Mouse (Mus musculus) hindbrain, embryonic 11.5 days (tissue): ENCODE measurements around the gene Radil. TPM values are rescaled to one million over a fixed set of nuclear protein-coding genes. Genes with fewer than 3 reads are reported as not detected.

Experiments used
- ATAC-seq: fragments of 200-750 bp; cut with Nextera tagmentation; 2 replicates; pipeline ENCODE4 v1.8.0; 2017; ENCODE audit warnings: mild to moderate bottlenecking, moderate TSS enrichment, moderate library complexity; ENCODE audit not compliant: low FRiP score
- DNase-seq: peaks from one replicate; pipeline ENCODE4 v3.0.0-alpha.2; 2015; ENCODE audit warnings: low spot score
- H3K27ac ChIP-seq: fragments of 300-500 bp; sonication (generic); 2 replicates; pipeline ENCODE4 v1.5.1; 2014; ENCODE audit warnings: mild to moderate bottlenecking, low read depth, low read length
- H3K27me3 ChIP-seq: fragments of 300-500 bp; sonication (generic); 2 replicates; pipeline ENCODE4 v1.6.1; 2014; ENCODE audit warnings: mild to moderate bottlenecking, low read length, moderate library complexity, mixed read lengths; ENCODE audit not compliant: control insufficient read depth, insufficient read depth
- H3K36me3 ChIP-seq: fragments of 300-500 bp; sonication (generic); 2 replicates; pipeline ENCODE4 v1.6.1; 2014; ENCODE audit warnings: mild to moderate bottlenecking, low read length, moderate library complexity, mixed read lengths; ENCODE audit not compliant: control insufficient read depth, insufficient read depth
- H3K4me1 ChIP-seq: fragments of 300-500 bp; sonication (generic); replicated peaks from 2 replicates; pipeline ENCODE4 v1.6.1; 2014; ENCODE audit warnings: low read length, mixed read lengths; ENCODE audit not compliant: control insufficient read depth, insufficient read depth
- H3K4me2 ChIP-seq: fragments of 300-500 bp; sonication (generic); replicated peaks from 2 replicates; pipeline ENCODE4 v1.6.1; 2014; ENCODE audit warnings: mild to moderate bottlenecking, low read depth, low read length
- H3K4me3 ChIP-seq: fragments of 300-500 bp; sonication (generic); 2 replicates; pipeline ENCODE4 v1.5.1; 2014; ENCODE audit warnings: low read depth, low read length
- H3K9ac ChIP-seq: fragments of 300-500 bp; sonication (generic); 2 replicates; pipeline ENCODE4 v1.6.1; 2014; ENCODE audit warnings: low read depth, low read length
- H3K9me3 ChIP-seq: fragments of 300-500 bp; sonication (generic); 2 replicates; pipeline ENCODE4 v1.6.1; 2016; ENCODE audit warnings: low read length; ENCODE audit not compliant: control insufficient read depth
- WGBS: fragments of 180-500 bp; shearing (Covaris S2); extraction: QIAGEN DNeasy Blood & Tissue Kit; methylation state at CpG from one replicate; pipeline ENCODE4 v1.1.7; 2014; 5-methylcytosine and 5-hydroxymethylcytosine counted together
- polyA plus RNA-seq: library from polyadenylated mRNA; unstranded; fragments of >200 nt; fragmentation: Nextera tagmentation; extraction: Ambion mirVana; gene quantifications from 2 replicates; pipeline ENCODE4 v1.2.1, GENCODE M21; 2014

Gene Radil
- 2.6 and 2.8 TPM in 2 replicates for polyA plus RNA-seq

- Histone ChIP-seq H3K4me1 (peaks cover 4% of the 10 kb centered on the region; the same call in 1 of the 2 replicates), H3K4me3 (peak within 1 kb of the TSS; percentile 62), H3K4me2 (peak within 1 kb of the TSS; percentile 91), H3K27me3 (no peaks in the 10 kb centered on the region), H3K9ac (peak within 1 kb of the TSS; percentile 52), H3K9me3 (no peaks in the 10 kb centered on the region), H3K36me3 (no peaks in the 10 kb centered on the region), H3K27ac (peak within 1 kb of the TSS; percentile 58)
- ATAC-seq (peak; percentile 91), DNase-seq (peak; percentile 98)
- WGBS, result 2% methylated on average over 75 of the region's 80 CpGs
These were observed at the start of gene Radil for GRCm38 (mm10) chr5:142550706-142551652. Gene Radil, minus strand, starts transcription at chr5:142551098.

- no peak overlapping the region for H3K4me2 ChIP-seq
- H3K9me3 ChIP-seq, result no peaks in the 10 kb centered on the region
- no peak overlapping the region for H3K4me3 ChIP-seq
- no peaks in the 10 kb centered on the region for H3K27me3 ChIP-seq
- H3K4me1 ChIP-seq, result no peaks in the 10 kb centered on the region
- H3K9ac ChIP-seq, result no peak overlapping the region
- H3K36me3 ChIP-seq, result no peaks in the 10 kb centered on the region
- H3K27ac ChIP-seq, result no peak overlapping the region
- DNase-seq, result no peak
- no peak for ATAC-seq
- WGBS, result 67% methylated on average over 6 of the region's 6 CpGs
These were observed 46.9 kb upstream of the Radil start for GRCm38 (mm10) chr5:142597648-142598390.

- Histone ChIP-seq H3K36me3 (no peaks in the 10 kb centered on the region), H3K9me3 (no peaks in the 10 kb centered on the region), H3K27ac (no peak overlapping the region), H3K4me2 (no peak overlapping the region), H3K9ac (no peak overlapping the region), H3K4me3 (no peak overlapping the region), H3K4me1 (no peaks in the 10 kb centered on the region), H3K27me3 (no peaks in the 10 kb centered on the region)
- DNase-seq, result no peak
- no peak for ATAC-seq
- WGBS, result 92% methylated on average over 6 of the region's 6 CpGs
These were observed 45.8 kb upstream of the Radil start for GRCm38 (mm10) chr5:142596723-142597122.

- H3K4me1 ChIP-seq, result no peaks in the 10 kb centered on the region
- no peaks in the 10 kb centered on the region for H3K27me3 ChIP-seq
- DNase-seq (no peak), ATAC-seq (no peak)
- no peak overlapping the region for H3K4me3 ChIP-seq
- H3K36me3 ChIP-seq, result no peaks in the 10 kb centered on the region
- H3K9me3 ChIP-seq, result no peaks in the 10 kb centered on the region
- H3K27ac ChIP-seq, result no peak overlapping the region
- 71% methylated on average over 3 of the region's 3 CpGs for WGBS
- H3K4me2 ChIP-seq, result no peak overlapping the region
- no peak overlapping the region for H3K9ac ChIP-seq
These were observed 44.8 kb upstream of the Radil start for GRCm38 (mm10) chr5:142595698-142596097.

DNA sequence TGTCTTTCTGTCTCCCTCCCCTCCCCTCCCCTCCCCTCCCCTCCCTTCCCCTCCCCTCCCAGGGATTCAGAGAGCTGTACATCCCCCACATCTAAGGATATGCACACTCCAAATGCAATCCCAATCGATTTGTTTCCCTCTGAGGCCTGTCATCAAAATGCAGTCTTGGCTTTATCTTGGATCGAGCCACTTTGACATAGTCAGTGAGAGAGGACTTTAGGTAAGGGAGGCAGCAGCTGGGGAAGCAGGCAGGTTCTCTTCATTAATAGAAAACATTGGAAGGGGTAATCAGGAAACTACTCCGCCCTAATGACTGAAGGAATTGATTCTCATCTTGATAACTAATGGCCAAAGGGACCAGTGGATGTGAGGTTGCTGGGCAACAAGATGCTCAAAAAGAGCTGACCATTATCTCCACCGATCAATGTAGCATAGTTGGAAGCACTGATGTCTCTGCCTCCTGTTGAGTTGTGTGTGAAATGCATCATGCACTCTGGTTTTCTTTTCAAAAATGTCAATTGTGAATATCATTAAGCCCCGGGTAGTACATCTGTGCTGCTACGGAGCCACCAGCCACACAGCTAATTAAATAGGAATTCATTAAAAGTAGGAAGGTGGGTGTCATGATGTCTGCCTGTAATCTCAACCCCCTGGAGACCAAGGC is 40.2 kb upstream of the Radil start:
- Histone ChIP-seq H3K27ac (peak overlapping the region; percentile 36; the same call in 1 of the 2 replicates), H3K4me3 (no peak overlapping the region), H3K27me3 (no peaks in the 10 kb centered on the region), H3K9me3 (no peaks in the 10 kb centered on the region), H3K4me1 (0 out of 2 replicates have a peak, but pooled peaks cover 2% of the 10 kb centered on the region), H3K36me3 (no peaks in the 10 kb centered on the region), H3K9ac (no peak overlapping the region), H3K4me2 (no peak overlapping the region)
- WGBS, result 68% methylated on average over 6 of the region's 6 CpGs
- peak; percentile 51 for ATAC-seq
- DNase-seq, result no peak

DNA sequence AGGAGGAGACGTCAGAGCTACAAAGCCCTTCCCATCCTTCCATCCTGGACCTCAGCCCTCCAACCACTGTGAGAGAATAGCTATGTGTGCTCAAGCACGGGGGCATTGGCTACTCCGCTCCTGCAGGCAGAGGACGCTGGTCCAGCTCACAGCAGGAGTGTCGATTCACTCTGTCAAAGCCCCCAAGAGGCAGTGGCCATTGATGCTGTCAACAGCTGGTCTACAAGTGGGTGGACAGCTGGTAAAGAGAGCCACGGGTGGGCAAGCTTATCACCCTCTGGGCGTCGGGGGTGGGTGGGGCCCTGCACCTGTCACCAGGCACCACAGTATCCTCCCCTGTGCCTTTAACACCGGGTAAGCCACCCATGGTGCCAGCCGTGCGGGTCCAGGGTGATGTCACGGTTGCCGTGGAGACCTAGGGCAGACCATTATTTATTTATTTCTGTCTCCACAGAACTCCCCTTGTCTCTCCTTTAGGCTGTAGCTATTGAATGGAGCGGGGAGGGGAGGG is 32.8 kb upstream of the Radil start:
- Histone ChIP-seq H3K27ac (peak overlapping the region; percentile 47; the same call in 1 of the 2 replicates), H3K9me3 (no peaks in the 10 kb centered on the region), H3K4me1 (0 out of 2 replicates have a peak, but pooled peaks cover 2% of the 10 kb centered on the region), H3K36me3 (no peaks in the 10 kb centered on the region), H3K27me3 (0 out of 2 replicates have a peak, but pooled peaks cover 3% of the 10 kb centered on the region), H3K4me3 (no peak overlapping the region), H3K9ac (no peak overlapping the region), H3K4me2 (no peak overlapping the region)
- 39% methylated on average over 14 of the region's 14 CpGs for WGBS
- ATAC-seq (peak; percentile 89), DNase-seq (peak; percentile 62)

- ATAC-seq, result peak; percentile 44
- no peak overlapping the region for H3K4me3 ChIP-seq
- peak; percentile 87 for DNase-seq
- 0 out of 2 replicates have a peak, but pooled peaks cover 2% of the 10 kb centered on the region for H3K4me1 ChIP-seq
- H3K4me2 ChIP-seq, result no peak overlapping the region
- H3K36me3 ChIP-seq, result no peaks in the 10 kb centered on the region
- H3K27me3 ChIP-seq, result 0 out of 2 replicates have a peak, but pooled peaks cover 3% of the 10 kb centered on the region
- WGBS, result 24% methylated on average over 5 of the region's 5 CpGs
- H3K27ac ChIP-seq, result no peak overlapping the region
- no peak overlapping the region for H3K9ac ChIP-seq
- H3K9me3 ChIP-seq, result no peaks in the 10 kb centered on the region
These were observed 30.6 kb upstream of the Radil start for GRCm38 (mm10) chr5:142581517-142581916.

DNA sequence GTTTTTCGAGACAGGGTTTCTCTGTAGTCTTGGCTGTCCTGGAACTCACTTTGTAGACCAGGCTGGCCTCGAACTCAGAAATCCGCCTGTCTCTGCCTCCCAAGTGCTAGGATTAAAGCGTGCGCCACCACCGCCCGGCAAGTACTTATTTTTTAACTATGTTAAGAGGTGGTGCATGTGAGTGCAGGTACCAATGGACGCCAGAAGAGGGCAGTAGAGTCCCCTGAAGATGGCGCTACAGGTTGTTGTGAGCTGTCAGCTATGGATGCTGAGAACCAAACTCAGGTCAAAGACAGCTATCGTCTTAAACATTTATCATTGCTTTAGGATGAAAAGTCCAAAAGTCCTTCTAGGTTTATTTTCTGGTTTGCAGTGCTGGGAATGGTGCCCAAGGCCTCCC is 27.3 kb upstream of the Radil start:
- 88% methylated on average over 10 of the region's 10 CpGs for WGBS

More for the DNA sequence above, 27.3 kb upstream of the Radil start:
- DNase-seq (no peak), ATAC-seq (no peak)
- no peak overlapping the region for H3K4me3 ChIP-seq
- no peak overlapping the region for H3K27ac ChIP-seq
- no peak overlapping the region for H3K4me2 ChIP-seq
- H3K9me3 ChIP-seq, result no peaks in the 10 kb centered on the region
- 0 out of 2 replicates have a peak, but pooled peaks cover 3% of the 10 kb centered on the region for H3K27me3 ChIP-seq
- no peaks in the 10 kb centered on the region for H3K4me1 ChIP-seq
- no peaks in the 10 kb centered on the region for H3K36me3 ChIP-seq
- H3K9ac ChIP-seq, result no peak overlapping the region
